Mouse (Mus musculus) cerebellum, adult 11 months (tissue): ENCODE results near the gene Sp8.
A peak's percentile ranks its signal among the peaks of the same experiment; 100 is the strongest.

Experiments used
- DNase-seq: peaks from one replicate; pipeline ENCODE4 v3.0.0; 2022

Sp8 gene

DNA sequence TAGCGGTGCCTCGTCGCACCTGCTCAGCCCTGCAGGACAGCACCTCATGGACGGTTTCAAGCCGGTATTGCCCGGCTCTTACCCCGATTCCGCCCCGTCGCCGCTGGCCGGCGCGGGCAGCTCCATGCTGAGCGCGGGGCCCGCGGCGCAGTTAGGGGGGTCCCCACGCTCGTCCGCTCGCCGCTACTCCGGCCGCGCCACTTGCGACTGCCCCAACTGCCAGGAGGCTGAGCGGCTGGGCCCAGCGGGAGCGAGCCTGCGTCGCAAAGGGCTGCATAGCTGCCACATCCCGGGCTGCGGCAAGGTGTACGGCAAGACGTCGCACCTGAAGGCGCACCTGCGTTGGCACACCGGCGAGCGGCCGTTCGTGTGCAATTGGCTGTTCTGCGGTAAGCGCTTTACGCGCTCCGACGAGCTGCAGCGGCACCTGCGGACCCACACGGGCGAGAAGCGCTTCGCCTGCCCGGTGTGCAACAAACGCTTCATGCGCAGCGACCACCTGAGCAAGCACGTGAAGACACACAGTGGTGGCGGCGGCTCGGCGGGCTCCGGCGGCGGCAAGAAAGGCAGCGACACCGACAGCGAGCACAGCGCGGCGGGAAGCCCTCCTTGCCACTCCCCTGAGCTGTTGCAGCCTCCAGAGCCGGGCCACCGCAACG lies 3.2 kb downstream of the Sp8 start:
- DNase-seq, result no peak

- no peak for DNase-seq
Measured at GRCm38 (mm10) chr12:118849996-118850395, 3.9 kb downstream of the Sp8 start.

DNA sequence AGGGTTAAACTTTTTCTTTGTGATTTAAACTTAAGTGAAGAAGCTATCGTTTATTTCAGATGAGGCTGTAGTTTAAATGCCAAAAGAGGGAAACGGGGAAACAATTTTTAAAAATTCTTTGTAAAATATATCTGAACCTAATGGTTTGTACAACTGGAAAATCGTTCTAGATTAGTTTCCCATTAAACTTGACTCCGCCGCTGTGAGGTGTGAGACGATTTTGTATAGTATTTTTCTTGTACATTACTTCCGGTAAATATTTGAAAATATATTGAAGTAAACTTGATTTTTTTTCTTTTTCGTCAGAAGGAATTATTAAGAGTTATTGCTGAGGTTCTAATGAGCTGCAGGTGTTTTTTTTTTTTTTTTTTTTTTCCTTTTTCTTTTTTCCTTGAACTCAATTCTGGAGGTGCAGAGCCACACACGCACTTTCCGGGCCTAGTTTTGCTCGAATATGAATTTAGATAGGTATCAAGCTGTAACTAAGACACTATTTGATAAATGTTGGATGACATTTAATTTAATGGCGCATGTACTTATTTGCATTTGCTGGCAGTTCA lies 4.8 kb downstream of the Sp8 start:
- no peak for DNase-seq

GRCm38 (mm10) chr12:118853331-118853730 lies 7.2 kb downstream of the Sp8 start:
- DNase-seq, result no peak

DNA sequence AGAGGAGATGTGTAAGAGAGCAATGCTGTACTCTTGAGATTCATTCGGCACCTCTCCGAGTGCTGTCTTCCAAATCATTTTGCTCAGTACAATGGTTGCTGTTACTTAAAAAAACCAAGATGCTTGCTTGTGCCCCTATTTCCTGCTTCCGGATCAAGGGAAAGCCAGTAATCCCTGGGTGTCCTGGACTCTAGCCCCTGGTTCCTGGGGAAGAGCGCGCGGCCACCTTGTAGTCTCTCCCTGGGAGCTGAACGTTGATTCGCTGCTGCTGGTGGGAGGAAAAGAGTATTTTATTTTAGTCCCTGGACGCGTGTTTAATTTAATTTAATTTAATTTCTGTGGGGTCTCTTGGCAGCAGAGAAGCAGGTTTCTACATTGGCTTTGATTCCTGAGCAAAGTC lies 8.3 kb downstream of the Sp8 start:
- no peak for DNase-seq

DNA sequence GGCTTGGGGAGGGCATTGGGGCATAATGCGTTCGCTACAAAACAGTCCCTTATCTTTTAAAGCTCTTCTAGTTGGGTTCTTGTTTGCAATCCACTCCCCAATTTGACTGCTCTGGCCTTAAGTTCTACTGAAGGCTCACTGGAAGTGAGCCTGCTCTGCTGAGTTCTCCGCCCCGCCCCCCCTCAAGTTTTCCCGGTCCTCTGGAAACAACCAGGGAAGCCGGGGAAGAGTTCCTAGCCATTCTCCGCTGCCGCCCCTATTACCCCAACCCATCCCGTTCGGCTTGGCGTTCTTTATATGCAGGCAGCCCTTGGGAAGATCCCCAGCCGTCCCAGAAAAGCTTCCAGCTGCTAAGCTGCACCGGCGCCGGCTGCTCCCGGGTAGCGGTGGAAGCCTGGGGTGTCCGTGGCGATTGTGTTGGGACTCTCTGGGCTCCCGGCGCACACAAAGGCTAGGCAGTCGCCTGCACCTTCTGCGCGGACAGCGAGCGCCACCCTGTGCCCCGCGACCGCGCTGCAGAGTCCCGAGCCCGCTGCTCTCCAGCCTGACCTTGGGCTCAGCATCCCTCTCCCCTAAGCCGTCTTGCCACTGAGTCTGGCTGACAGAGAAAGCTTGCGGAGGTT lies 8.8 kb downstream of the Sp8 start:
- peak; percentile 25 for DNase-seq

DNA sequence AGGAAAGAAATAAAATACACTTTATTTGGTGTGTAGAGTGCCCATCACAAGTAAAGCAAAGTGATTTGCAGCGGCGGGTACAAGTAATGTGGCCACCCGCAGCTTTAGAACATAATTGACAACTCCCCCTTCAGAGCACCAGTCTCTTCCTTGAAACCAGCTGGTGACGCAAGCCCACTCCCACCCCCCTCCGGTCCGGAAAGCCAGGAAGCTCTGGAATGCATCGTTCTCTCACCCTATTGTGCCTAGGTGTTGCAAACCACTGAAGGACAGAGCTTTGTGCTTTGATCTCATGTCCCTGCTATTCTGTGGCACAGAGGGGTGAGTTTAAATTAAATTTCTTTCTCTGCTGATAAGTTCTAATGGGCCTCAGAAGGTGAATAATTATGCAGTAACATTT lies 10.0 kb downstream of the Sp8 start:
- no peak for DNase-seq

GRCm38 (mm10) chr12:118872673-118873072 lies 26.5 kb downstream of the Sp8 start:
- DNase-seq, result no peak

DNA sequence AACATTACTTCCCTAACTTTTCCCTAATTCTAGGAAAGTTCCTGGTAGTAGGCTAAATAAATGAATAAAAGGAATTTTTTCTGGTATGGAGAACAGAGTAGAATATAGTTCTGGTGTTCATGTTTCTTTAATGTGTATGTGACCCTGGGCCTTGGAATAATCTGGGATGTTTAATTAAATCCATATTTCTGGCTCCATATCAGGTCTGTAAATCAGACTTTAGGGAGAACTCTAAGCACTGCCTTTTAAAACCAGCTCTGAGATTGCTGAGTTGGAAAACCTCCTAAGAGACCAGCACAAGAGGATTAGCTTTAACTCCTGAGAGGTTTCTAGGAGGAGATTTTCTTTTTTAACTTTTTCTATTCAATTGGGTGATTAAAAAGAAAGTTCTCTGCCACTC lies 36.7 kb downstream of the Sp8 start:
- DNase-seq, result no peak

GRCm38 (mm10) chr12:118887964-118888363 lies 41.8 kb downstream of the Sp8 start:
- no peak for DNase-seq
